Mouse (Mus musculus) CH12.LX (cell line): ENCODE results near the gene Kitl. TPM values are rescaled to one million over a fixed set of nuclear protein-coding genes. Genes with fewer than 3 reads are reported as not detected.

Experiments
- DNase-seq: peaks from one replicate; pipeline ENCODE4 v3.0.0-alpha.2; 2013; ENCODE audit errors: extremely low read depth
- H3K27ac ChIP-seq: 2 replicates; pipeline ENCODE4 v1.5.1; 2012; ENCODE audit warnings: low read depth, mild to moderate bottlenecking, control low read depth, moderate library complexity; ENCODE audit not compliant: insufficient read depth
- H3K27me3 ChIP-seq: replicated peaks from 2 replicates; pipeline ENCODE3; 2012; ENCODE audit warnings: inconsistent platforms
- H3K36me3 ChIP-seq, 2 experiments: replicated peaks in 1 of 2; 2 replicates each; pipeline versions ENCODE3 to v1.6.1; 2012; ENCODE audit warnings: inconsistent platforms in 1 of 2, low read length in 1 of 2, mild to moderate bottlenecking in 1 of 2, mixed read lengths in 1 of 2, moderate library complexity in 1 of 2; ENCODE audit not compliant: control insufficient read depth in 1 of 2, insufficient read depth in 1 of 2
- H3K4me1 ChIP-seq, 2 experiments: 2 replicates each; pipeline ENCODE4 v1.6.1; 2012; ENCODE audit warnings: inconsistent platforms in 1 of 2, moderate library complexity in 1 of 2; ENCODE audit not compliant: insufficient read depth in 2 of 2, control insufficient read depth in 1 of 2
- H3K4me2 ChIP-seq: 2 replicates; pipeline ENCODE4 v1.6.1; 2012; ENCODE audit warnings: low read depth, mild to moderate bottlenecking, control low read depth; ENCODE audit not compliant: poor library complexity, insufficient read depth, severe bottlenecking
- H3K4me3 ChIP-seq, 3 experiments: fragments of 150-350 bp in 1 of 3; sonication (generic) in 1 of 3; replicated peaks in 1 of 3; 2 replicates each; pipeline versions ENCODE3 to v1.5.1; 2011 to 2012; ENCODE audit warnings: low read depth in 2 of 3, low read length in 2 of 3, mild to moderate bottlenecking in 2 of 3, moderate library complexity in 2 of 3, control low read depth in 1 of 3, improper control_type of control experiment in 1 of 3, inconsistent platforms in 1 of 3, mixed read lengths in 1 of 3; ENCODE audit not compliant: poor library complexity in 1 of 3
- H3K79me2 ChIP-seq: replicated peaks from 2 replicates; pipeline ENCODE4 v1.6.1; 2012; ENCODE audit warnings: mild to moderate bottlenecking, moderate library complexity; ENCODE audit not compliant: control insufficient read depth, poor library complexity, insufficient read depth, severe bottlenecking; ENCODE audit errors: extremely low read depth
- H3K9ac ChIP-seq: 2 replicates; pipeline ENCODE4 v1.6.1; 2012; ENCODE audit warnings: low read depth, mild to moderate bottlenecking, control low read depth, moderate library complexity; ENCODE audit not compliant: insufficient read depth
- H3K9me3 ChIP-seq: replicated peaks from 2 replicates; pipeline ENCODE3; 2012; ENCODE audit warnings: low read length, inconsistent platforms, mixed read lengths
- BHLHE40 ChIP-seq: IDR thresholded peaks from 2 replicates; pipeline ENCODE4 v1.6.1; 2011; ENCODE audit warnings: mild to moderate bottlenecking, low read depth, low read length, improper control_type of control experiment
- CHD1 ChIP-seq: IDR thresholded peaks from 2 replicates; pipeline ENCODE4 v1.6.1; 2012; ENCODE audit warnings: low read depth, low read length, improper control_type of control experiment, inconsistent platforms
- CHD2 ChIP-seq: IDR thresholded peaks from 2 replicates; pipeline ENCODE4 v1.6.1; 2011; ENCODE audit warnings: low read length, improper control_type of control experiment
- E2F4 ChIP-seq: IDR thresholded peaks from 2 replicates; pipeline ENCODE4 v1.6.1; 2011; ENCODE audit warnings: low read depth, low read length, improper control_type of control experiment; ENCODE audit not compliant: insufficient replicate concordance
- ETS1 ChIP-seq: conservative IDR thresholded peaks from 2 replicates; pipeline ENCODE4 v1.6.1; 2012; ENCODE audit warnings: low read depth, mild to moderate bottlenecking, inconsistent platforms, low read length, improper control_type of control experiment, moderate library complexity
- HCFC1 ChIP-seq: IDR thresholded peaks from 2 replicates; pipeline ENCODE4 v1.6.1; 2012; ENCODE audit warnings: low read depth, mild to moderate bottlenecking, inconsistent platforms, low read length, improper control_type of control experiment
- JUN ChIP-seq: IDR thresholded peaks from 2 replicates; pipeline ENCODE4 v1.6.1; 2011; ENCODE audit warnings: low read depth, mild to moderate bottlenecking, low read length, improper control_type of control experiment, moderate library complexity; ENCODE audit not compliant: insufficient read depth
- JUND ChIP-seq: conservative IDR thresholded peaks from 2 replicates; pipeline ENCODE4 v1.6.1; 2011; ENCODE audit warnings: low read depth, low read length, improper control_type of control experiment
- KAT2A ChIP-seq: IDR thresholded peaks from 2 replicates; pipeline ENCODE4 v1.6.1; 2012; ENCODE audit warnings: low read length, improper control_type of control experiment, inconsistent platforms; ENCODE audit not compliant: insufficient replicate concordance
- MAX ChIP-seq: IDR thresholded peaks from 2 replicates; pipeline ENCODE4 v1.6.1; 2011; ENCODE audit warnings: low read length, improper control_type of control experiment
- MAZ ChIP-seq: IDR thresholded peaks from 2 replicates; pipeline ENCODE4 v1.6.1; 2012; ENCODE audit warnings: low read depth, mild to moderate bottlenecking, inconsistent platforms, low read length, improper control_type of control experiment, moderate library complexity
- MXI1 ChIP-seq: IDR thresholded peaks from 2 replicates; pipeline ENCODE4 v1.6.1; 2011; ENCODE audit warnings: mild to moderate bottlenecking, low read depth, low read length, improper control_type of control experiment
- MYC ChIP-seq: IDR thresholded peaks from 2 replicates; pipeline ENCODE4 v1.6.1; 2011; ENCODE audit warnings: low read depth, mild to moderate bottlenecking, improper control_type of control experiment, low read length
- NELFE ChIP-seq: IDR thresholded peaks from 2 replicates; pipeline ENCODE4 v1.6.1; 2011; ENCODE audit warnings: low read depth, low read length, improper control_type of control experiment
- NRF1 ChIP-seq: IDR thresholded peaks from 2 replicates; pipeline ENCODE4 v1.6.1; 2014; ENCODE audit warnings: low read depth, mild to moderate bottlenecking, inconsistent platforms, low read length, improper control_type of control experiment, moderate library complexity
- PAX5 ChIP-seq: IDR thresholded peaks from 2 replicates; pipeline ENCODE4 v1.6.1; 2012; ENCODE audit warnings: low read length, inconsistent platforms, mixed read lengths
- POLR2A ChIP-seq: IDR thresholded peaks from 2 replicates; pipeline ENCODE4 v1.6.1; 2011; ENCODE audit warnings: low read depth, mild to moderate bottlenecking, improper control_type of control experiment, low read length
- RAD21 ChIP-seq: IDR thresholded peaks from 2 replicates; pipeline ENCODE4 v1.6.1; 2011; ENCODE audit warnings: low read depth, mild to moderate bottlenecking, low read length, improper control_type of control experiment, moderate library complexity
- SMC3 ChIP-seq: IDR thresholded peaks from 2 replicates; pipeline ENCODE4 v1.6.1; 2011; ENCODE audit warnings: low read depth, low read length, improper control_type of control experiment
- TBP ChIP-seq: conservative IDR thresholded peaks from 2 replicates; pipeline ENCODE4 v1.6.1; 2011; ENCODE audit warnings: low read depth, low read length, improper control_type of control experiment
- USF1 ChIP-seq: IDR thresholded peaks from 2 replicates; pipeline ENCODE4 v1.6.1; 2014; ENCODE audit warnings: low read depth, mild to moderate bottlenecking, inconsistent platforms, low read length, improper control_type of control experiment
- ZKSCAN1 ChIP-seq: IDR thresholded peaks from 2 replicates; pipeline ENCODE4 v1.6.1; 2012; ENCODE audit warnings: low read depth, inconsistent platforms, low read length, improper control_type of control experiment, borderline replicate concordance
- ZNF384 ChIP-seq: IDR thresholded peaks from 2 replicates; pipeline ENCODE4 v1.6.1; 2012; ENCODE audit warnings: low read depth, low read length, improper control_type of control experiment, inconsistent platforms
- dilution Hi-C: fragments of 300-500 bp; cut with MboI; formaldehyde crosslinking; loops from 2 replicates; pipeline ENCODE4 v1.14.3; 2020; ENCODE audit warnings: low sequenced_read_pairs; ENCODE audit not compliant: extremely low pct_unique_long_range_greater_than_20kb, extremely low pct_ligation_motif_present
- in situ Hi-C: fragments of 300-500 bp; cut with MboI; formaldehyde crosslinking; loops from 3 replicates; pipeline ENCODE4 v1.14.3; 2019; ENCODE audit warnings: low sequenced_read_pairs, low pct_ligation_motif_present, low pct_unique_long_range_greater_than_20kb, mixed read lengths
- polyA plus RNA-seq: library from polyadenylated mRNA; unstranded; fragments of >175 nt; gene quantifications from 2 replicates; pipeline ENCODE4 v1.2.1, GENCODE M21; 2012; ENCODE audit warnings: low read depth; ENCODE audit not compliant: insufficient read length
- total RNA-seq, 2 experiments: library from RNA; depleted of rRNA; stranded (reverse); fragments of 300-350 nt in 1 of 2; fragments of >200 nt in 1 of 2; gene quantifications; 2 replicates each; pipeline ENCODE4 v1.2.3; 2012 to 2014

Kitl gene
- total and polyA plus RNA-seq, 3 experiments, result not detected

DNA sequence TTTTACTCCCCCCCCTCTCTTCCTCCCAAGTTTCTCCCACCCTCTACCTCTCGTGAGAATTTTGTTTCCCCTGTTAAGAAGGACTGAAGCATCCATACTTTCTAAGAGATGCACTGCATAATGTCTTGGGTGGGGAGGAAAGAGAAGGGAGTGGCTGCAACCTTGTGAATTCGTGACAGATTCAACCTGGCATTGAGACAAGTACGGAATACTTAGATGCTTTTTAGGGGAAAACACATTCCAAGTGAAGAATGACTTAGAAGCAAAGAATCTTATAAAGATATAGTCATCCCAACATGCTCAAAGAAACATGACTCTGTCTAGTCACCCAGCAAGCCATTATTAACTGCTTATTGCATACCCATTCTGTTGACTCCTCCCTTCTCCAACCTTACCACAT, 35.3 kb upstream of the Kitl start:
- no peak overlapping the region for H3K27ac ChIP-seq
- H3K9me3 ChIP-seq, result peaks cover 41% of the 10 kb centered on the region
- TF ChIP-seq USF1 (no peak), CHD2 (no peak), JUND (no peak), MXI1 (no peak), PAX5 (no peak), JUN (no peak), KAT2A (no peak), MAZ (no peak), POLR2A (no peak), RAD21 (no peak), BHLHE40 (no peak), E2F4 (no peak), TBP (no peak), NELFE (no peak)
- in situ Hi-C loops (no loop called here), dilution Hi-C loops (no loop called here)
- H3K4me3 ChIP-seq, result no peak overlapping the region
- H3K27me3 ChIP-seq, result no peaks in the 10 kb centered on the region
- no peak overlapping the region for H3K9ac ChIP-seq
- no peak overlapping the region for H3K4me2 ChIP-seq
- no peaks in the 10 kb centered on the region for H3K36me3 ChIP-seq
- no peak for DNase-seq
- no peaks in the 10 kb centered on the region for H3K79me2 ChIP-seq
- no peaks in the 10 kb centered on the region for H3K4me1 ChIP-seq

- Histone ChIP-seq H3K27ac (no peak overlapping the region), H3K9ac (no peak overlapping the region), H3K36me3 (no peaks in the 10 kb centered on the region), H3K79me2 (no peaks in the 10 kb centered on the region), H3K4me2 (no peak overlapping the region), H3K4me3 (no peak overlapping the region), H3K9me3 (peaks cover 43% of the 10 kb centered on the region), H3K4me1 (no peaks in the 10 kb centered on the region), H3K27me3 (no peaks in the 10 kb centered on the region)
- TF ChIP-seq ZNF384, result no peak
- no peak for TF ChIP-seq ZKSCAN1
- no peak for TF ChIP-seq MYC
- TF ChIP-seq CHD1, result no peak
- no peak for TF ChIP-seq HCFC1
- TF ChIP-seq NRF1, result no peak
- TF ChIP-seq POLR2A, result no peak
- TF ChIP-seq SMC3, result no peak
- TF ChIP-seq E2F4, result no peak
- no peak for TF ChIP-seq ETS1
- no peak for TF ChIP-seq MAX
- TF ChIP-seq JUN, result no peak
- no peak for TF ChIP-seq TBP
- TF ChIP-seq KAT2A, result no peak
- TF ChIP-seq JUND, result no peak
- no peak for DNase-seq
- dilution Hi-C loops, result no loop called here
- in situ Hi-C loops, result no loop called here
These were observed 34.5 kb upstream of the Kitl start for GRCm38 (mm10) chr10:99980916-99981315.
